Mouse (Mus musculus): Measurements from ENCODE around the gene Cacna1e. TPM values are rescaled to one million over a fixed set of nuclear protein-coding genes. Genes with fewer than 3 reads are reported as not detected.

Cacna1e gene
- polyA plus RNA-seq, 1 experiment from 2014 or later, result 0.12 TPM

DNA sequence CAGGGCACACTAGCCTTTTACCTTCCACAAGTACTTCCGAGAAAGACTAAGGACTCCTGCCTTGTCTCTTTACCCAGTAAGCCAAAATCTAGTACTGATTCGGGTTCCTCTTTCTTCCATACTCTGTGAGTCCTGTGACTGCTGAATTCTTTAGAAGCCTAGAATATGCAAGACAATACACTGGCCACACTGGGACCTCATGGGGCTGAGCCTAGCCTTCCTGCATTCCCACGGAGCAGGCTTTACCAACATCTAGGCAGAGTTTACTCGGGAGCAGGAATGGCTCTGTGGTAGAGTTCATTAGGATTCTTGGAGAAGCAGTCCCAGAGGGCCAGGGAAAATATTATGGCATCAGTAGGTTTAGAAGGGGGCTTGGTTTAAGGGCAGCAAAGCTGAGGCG is 155.6 kb downstream of the Cacna1e start:
- Histone ChIP-seq H3K9me3 (no peaks in the 10 kb centered on the region), H3K36me3 (no peaks in the 10 kb centered on the region), H3K9ac (no peak overlapping the region), H3K27me3 (replicated peaks) (peaks cover 88% of the 10 kb centered on the region), H3K4me3 (no peak overlapping the region), H3K27ac (replicated peaks) (no peak overlapping the region), H3K4me2 (no peak overlapping the region), H3K4me1 (peaks cover 10% of the 10 kb centered on the region)
- ATAC-seq (ENCODE audit: extremely low read depth, insufficient number of reproducible peaks, low FRiP score, low TSS enrichment), result no peak
- WGBS, result 45% methylated on average over 5 of the region's 5 CpGs

- Histone ChIP-seq H3K4me2 (no peak overlapping the region), H3K9me3 (no peaks in the 10 kb centered on the region), H3K36me3 (no peaks in the 10 kb centered on the region), H3K9ac (no peak overlapping the region), H3K4me3 (no peak overlapping the region), H3K27me3 (replicated peaks) (peaks cover 91% of the 10 kb centered on the region), H3K4me1 (peaks cover 15% of the 10 kb centered on the region), H3K27ac (replicated peaks) (no peak overlapping the region)
- no peak for ATAC-seq (ENCODE audit: extremely low read depth, insufficient number of reproducible peaks, low FRiP score, low TSS enrichment)
- WGBS, result 76% methylated on average over 8 of the region's 8 CpGs
Observed at GRCm38 (mm10) chr1:154727696-154728095, 156.6 kb downstream of the Cacna1e start.

- Histone ChIP-seq H3K9me3 (no peaks in the 10 kb centered on the region), H3K4me1 (peaks cover 15% of the 10 kb centered on the region), H3K4me2 (peak overlapping the region; percentile 74), H3K27ac (replicated peaks) (no peak overlapping the region), H3K27me3 (replicated peaks) (peaks cover 93% of the 10 kb centered on the region), H3K36me3 (no peaks in the 10 kb centered on the region), H3K9ac (0 out of 2 replicates have a peak overlapping the region, but pooled peaks have one; percentile 19), H3K4me3 (peak overlapping the region; percentile 50)
- ATAC-seq (ENCODE audit: extremely low read depth, insufficient number of reproducible peaks, low FRiP score, low TSS enrichment), result no peak
- 1% methylated on average over 45 of the region's 45 CpGs for WGBS
Observed at GRCm38 (mm10) chr1:154726361-154727161, 157.7 kb downstream of the Cacna1e start.

DNA sequence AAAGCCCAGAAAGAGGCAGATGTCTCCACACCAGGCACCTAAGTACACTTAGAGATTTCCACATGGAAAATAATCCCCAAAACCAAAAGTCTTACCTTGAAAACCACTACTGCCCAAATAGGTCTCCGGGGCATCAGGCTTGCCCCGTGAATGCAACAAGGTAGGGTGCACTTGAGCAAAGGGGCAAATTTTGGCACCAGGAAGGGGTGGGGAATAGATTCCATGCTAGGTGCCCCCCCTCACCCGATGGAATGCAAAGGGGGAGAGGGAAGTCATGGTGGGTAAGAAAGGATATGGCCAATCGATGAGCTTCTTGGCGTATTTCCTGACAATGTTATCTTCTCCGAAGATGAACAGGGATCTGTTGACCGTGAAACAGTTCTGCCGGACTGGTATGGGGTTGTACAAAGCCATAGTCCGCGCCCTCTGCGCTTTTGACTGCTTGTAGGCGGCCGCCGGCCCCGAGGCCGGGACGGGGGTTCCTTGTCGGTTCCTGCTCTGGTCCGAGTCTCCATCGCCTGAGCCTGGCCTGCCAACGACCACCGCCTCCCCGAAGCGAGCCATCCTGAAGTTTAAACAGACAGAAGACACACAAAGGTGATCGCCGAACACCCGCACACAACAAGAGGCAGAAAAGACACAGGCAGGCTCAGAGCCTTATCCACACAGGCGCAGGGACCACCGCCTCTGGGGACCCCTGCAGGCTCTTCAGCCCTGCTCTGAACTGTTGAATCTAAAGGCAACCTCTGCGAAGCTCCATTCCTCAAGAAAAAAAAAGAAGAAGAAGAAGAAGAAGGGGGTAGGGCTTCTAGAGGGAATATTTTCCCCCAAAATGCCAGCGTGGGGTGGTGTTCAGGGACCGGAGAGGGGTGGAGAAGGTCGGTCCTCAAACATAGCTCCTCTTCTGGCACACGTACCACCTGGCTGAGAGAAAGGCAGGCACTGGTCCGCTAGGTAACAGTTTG is 158.7 kb downstream of the Cacna1e start:
- Histone ChIP-seq H3K4me3 (peak overlapping the region; percentile 50), H3K9ac (no peak overlapping the region), H3K4me2 (peak overlapping the region; percentile 74), H3K36me3 (no peaks in the 10 kb centered on the region), H3K4me1 (peaks cover 15% of the 10 kb centered on the region), H3K27me3 (replicated peaks) (peaks cover 88% of the 10 kb centered on the region), H3K27ac (replicated peaks) (no peak overlapping the region), H3K9me3 (no peaks in the 10 kb centered on the region)
- ATAC-seq (ENCODE audit: extremely low read depth, insufficient number of reproducible peaks, low FRiP score, low TSS enrichment), result no peak
- WGBS, result 26% methylated on average over 35 of the region's 35 CpGs

- H3K4me2 ChIP-seq, result peak overlapping the region; percentile 32
- 5% methylated on average over 19 of the region's 19 CpGs for WGBS
- peaks cover 15% of the 10 kb centered on the region for H3K4me1 ChIP-seq
- no peaks in the 10 kb centered on the region for H3K9me3 ChIP-seq
- no peak overlapping the region for H3K9ac ChIP-seq
- no peak overlapping the region for H3K27ac ChIP-seq (replicated peaks)
- peak overlapping the region; percentile 5; the same call in 1 of the 2 replicates for H3K4me3 ChIP-seq
- H3K27me3 ChIP-seq (replicated peaks), result peaks cover 80% of the 10 kb centered on the region
- H3K36me3 ChIP-seq, result no peaks in the 10 kb centered on the region
- ATAC-seq (ENCODE audit: extremely low read depth, insufficient number of reproducible peaks, low FRiP score, low TSS enrichment), result no peak
Observed at GRCm38 (mm10) chr1:154723537-154724286, 160.6 kb downstream of the Cacna1e start.

GRCm38 (mm10) chr1:154723078-154723477 is 161.2 kb downstream of the Cacna1e start:
- H3K4me1 ChIP-seq, result peaks cover 15% of the 10 kb centered on the region
- no peak overlapping the region for H3K27ac ChIP-seq (replicated peaks)
- H3K9ac ChIP-seq, result no peak overlapping the region
- ATAC-seq (ENCODE audit: extremely low read depth, insufficient number of reproducible peaks, low FRiP score, low TSS enrichment), result no peak
- H3K4me3 ChIP-seq, result peak overlapping the region; percentile 5; the same call in 1 of the 2 replicates
- H3K27me3 ChIP-seq (replicated peaks), result peaks cover 74% of the 10 kb centered on the region
- H3K9me3 ChIP-seq, result no peaks in the 10 kb centered on the region
- H3K36me3 ChIP-seq, result no peaks in the 10 kb centered on the region
- H3K4me2 ChIP-seq, result peak overlapping the region; percentile 32
- WGBS, result 32% methylated on average over 6 of the region's 6 CpGs

GRCm38 (mm10) chr1:154715596-154715995 is 168.7 kb downstream of the Cacna1e start:
- ATAC-seq (ENCODE audit: extremely low read depth, insufficient number of reproducible peaks, low FRiP score, low TSS enrichment), result no peak
- H3K36me3 ChIP-seq, result no peaks in the 10 kb centered on the region
- H3K9me3 ChIP-seq, result no peaks in the 10 kb centered on the region
- H3K27ac ChIP-seq (replicated peaks), result no peak overlapping the region
- H3K4me3 ChIP-seq, result no peak overlapping the region
- H3K4me1 ChIP-seq, result no peaks in the 10 kb centered on the region
- H3K9ac ChIP-seq, result no peak overlapping the region
- H3K4me2 ChIP-seq, result no peak overlapping the region
- WGBS, result 65% methylated on average over 7 of the region's 7 CpGs
- peaks cover 9% of the 10 kb centered on the region; the same call in 1 of the 2 replicates for H3K27me3 ChIP-seq (replicated peaks)

- H3K4me2 ChIP-seq, result no peak overlapping the region
- no peak overlapping the region for H3K9ac ChIP-seq
- H3K9me3 ChIP-seq, result no peaks in the 10 kb centered on the region
- WGBS, result 65% methylated on average over 4 of the region's 4 CpGs
- H3K4me3 ChIP-seq, result no peak overlapping the region
- no peaks in the 10 kb centered on the region for H3K4me1 ChIP-seq
- no peaks in the 10 kb centered on the region for H3K36me3 ChIP-seq
- no peaks in the 10 kb centered on the region for H3K27me3 ChIP-seq (replicated peaks)
- ATAC-seq (ENCODE audit: extremely low read depth, insufficient number of reproducible peaks, low FRiP score, low TSS enrichment), result no peak
- no peak overlapping the region for H3K27ac ChIP-seq (replicated peaks)
Observed at GRCm38 (mm10) chr1:154712747-154713146, 171.6 kb downstream of the Cacna1e start.

DNA sequence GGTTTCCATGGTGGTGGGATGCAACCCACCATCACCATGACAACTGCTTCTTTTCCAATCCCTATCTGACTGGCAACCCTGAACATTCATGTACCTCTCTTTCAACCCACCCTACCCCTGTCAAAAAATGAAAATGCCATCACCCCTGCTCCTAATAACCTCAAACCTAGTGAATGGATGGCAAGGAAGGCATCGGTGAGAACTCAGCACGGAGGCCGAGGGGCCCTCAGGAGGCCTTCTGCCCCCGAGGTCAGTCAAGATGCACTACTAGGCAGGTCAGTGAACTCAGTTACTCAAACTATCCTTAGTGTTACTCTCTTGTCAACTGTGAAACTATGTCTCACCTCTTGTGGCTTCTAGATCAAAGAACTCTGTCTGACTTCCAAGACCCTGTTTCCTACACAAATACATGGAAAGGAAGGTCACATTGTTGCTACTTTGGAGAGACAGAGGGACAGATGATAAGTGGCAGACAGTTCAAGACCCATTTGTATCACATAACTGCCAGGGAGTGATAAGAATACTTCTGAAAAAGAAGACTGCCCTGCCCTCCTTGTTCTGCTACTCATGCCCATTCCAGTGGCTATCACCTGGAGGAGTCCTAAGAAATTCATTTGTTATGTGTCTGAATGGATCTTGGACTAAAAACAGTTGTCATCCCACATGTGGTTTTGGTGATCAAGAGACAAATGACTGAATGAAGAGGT is 176.6 kb downstream of the Cacna1e start:
- WGBS, result 78% methylated on average over 4 of the region's 4 CpGs
- no peak overlapping the region for H3K4me2 ChIP-seq
- H3K9me3 ChIP-seq, result no peaks in the 10 kb centered on the region
- no peak overlapping the region for H3K9ac ChIP-seq
- H3K27me3 ChIP-seq (replicated peaks), result no peaks in the 10 kb centered on the region
- no peak overlapping the region for H3K27ac ChIP-seq (replicated peaks)
- H3K4me3 ChIP-seq, result no peak overlapping the region
- H3K4me1 ChIP-seq, result peaks cover 22% of the 10 kb centered on the region
- no peak for ATAC-seq (ENCODE audit: extremely low read depth, insufficient number of reproducible peaks, low FRiP score, low TSS enrichment)
- H3K36me3 ChIP-seq, result no peaks in the 10 kb centered on the region

- no peak for ATAC-seq (ENCODE audit: extremely low read depth, insufficient number of reproducible peaks, low FRiP score, low TSS enrichment)
- H3K27ac ChIP-seq (replicated peaks), result no peak overlapping the region
- H3K4me3 ChIP-seq, result no peak overlapping the region
- H3K27me3 ChIP-seq (replicated peaks), result no peaks in the 10 kb centered on the region
- no peaks in the 10 kb centered on the region for H3K9me3 ChIP-seq
- H3K4me2 ChIP-seq, result no peak overlapping the region
- no peak overlapping the region for H3K9ac ChIP-seq
- peaks cover 25% of the 10 kb centered on the region for H3K4me1 ChIP-seq
- H3K36me3 ChIP-seq, result no peaks in the 10 kb centered on the region
- 72% methylated on average over 8 of the region's 8 CpGs for whole genome bisulfite sequencing
Observed at GRCm38 (mm10) chr1:154706974-154707373, 177.3 kb downstream of the Cacna1e start.

Data from heart, embryonic 13.5 days (tissue).